In genomic region chr6:101446720-101447119, GRCm38 (mm10) we compare ENCODE assay signal across 28 mouse cellular contexts.
A peak's percentile ranks its signal among the peaks of the same experiment; 100 is the strongest.
DNase-seq lines count a peak whose midpoint lies in the region; ATAC-seq lines count a peak whose summit lies in the region.
"Had no signal": no experiment of that assay in that cellular context is flagged by ENCODE, and none has a peak within 500 bp of the region (broad histone marks: within the 10 kb centered on the region; RNA-seq: fewer than 3 reads in every experiment).

No protein-coding gene starts in this region.

- intact Hi-C loops in left cerebral cortex, postnatal 25 days (cut with DNase I): no loop called here
- intact Hi-C loops in left cerebral cortex, postnatal 4 days (cut with DNase I): no loop called here

- WGBS in kidney, embryonic 16.5 days: 69% methylated on average over 5 of the region's 5 CpGs

- H3K4me1 ChIP-seq in kidney, embryonic 16.5 days (ENCODE audit: insufficient read depth, low read length): no peaks in the 10 kb centered on the region
- H3K4me1 ChIP-seq: forebrain, embryonic 13.5 days; heart, embryonic 10.5 days; heart, embryonic 15.5 days; intestine, embryonic 15.5 days; midbrain, embryonic 13.5 days; stomach, embryonic 15.5 days had no signal

- no peak overlapping the region for H3K9ac ChIP-seq in kidney, embryonic 16.5 days (replicated peaks; ENCODE audit: low read length)
- H3K9ac ChIP-seq: forebrain, embryonic 13.5 days; heart, embryonic 15.5 days; intestine, embryonic 15.5 days; liver, embryonic 14.5 days; midbrain, embryonic 13.5 days; stomach, embryonic 15.5 days had no signal

- H3K27me3 ChIP-seq in kidney, embryonic 16.5 days (ENCODE audit: insufficient read depth, low read length): no peaks in the 10 kb centered on the region
- H3K27me3 ChIP-seq: CH12.LX; forebrain, embryonic 13.5 days; heart, embryonic 15.5 days; intestine, embryonic 15.5 days; midbrain, embryonic 13.5 days; stomach, embryonic 15.5 days had no signal

- H3K4me3 ChIP-seq in kidney, embryonic 16.5 days (ENCODE audit: low read length): no peak overlapping the region
- H3K4me3 ChIP-seq: forebrain, embryonic 13.5 days; heart, embryonic 10.5 days; heart, embryonic 15.5 days; intestine, embryonic 15.5 days; midbrain, embryonic 13.5 days; stomach, embryonic 15.5 days had no signal

- H3K4me2 ChIP-seq in kidney, embryonic 16.5 days (replicated peaks; ENCODE audit: low read depth, low read length): no peak overlapping the region
- H3K4me2 ChIP-seq: forebrain, embryonic 13.5 days; heart, embryonic 15.5 days; intestine, embryonic 15.5 days; midbrain, embryonic 13.5 days; stomach, embryonic 15.5 days had no signal

- ATAC-seq in cerebellum, adult (ENCODE audit: insufficient number of reproducible peaks, low FRiP score, low TSS enrichment): peak; percentile 31; the same call in 1 of the 2 replicates
- ATAC-seq in kidney, embryonic 16.5 days (ENCODE audit: low FRiP score, low TSS enrichment): 0 out of 2 replicates have a peak, but pooled peaks have one; percentile 23
- ATAC-seq: activated CD4-positive, CD25-positive, alpha-beta regulatory T cell, adult 4 months; forebrain, embryonic 13.5 days; hindbrain, embryonic 16.5 days; intestine, embryonic 15.5 days; midbrain, embryonic 13.5 days had no signal

- no peak overlapping the region for H3K27ac ChIP-seq in kidney, embryonic 16.5 days (ENCODE audit: low read length)
- H3K27ac ChIP-seq: forebrain, embryonic 13.5 days; heart, embryonic 10.5 days; heart, embryonic 15.5 days; intestine, embryonic 15.5 days; liver, embryonic 14.5 days; macrophage; midbrain, embryonic 13.5 days; stomach, embryonic 15.5 days had no signal

- H3K9me3 ChIP-seq in kidney, embryonic 16.5 days (ENCODE audit: low read length): no peaks in the 10 kb centered on the region
- H3K9me3 ChIP-seq: forebrain, embryonic 13.5 days; heart, embryonic 10.5 days; heart, embryonic 15.5 days; intestine, embryonic 15.5 days; midbrain, embryonic 13.5 days; stomach, embryonic 15.5 days had no signal

- no peak for DNase-seq in cerebellum, postnatal 4 days (ENCODE audit: low spot score in 2 of 2)
- DNase-seq in kidney, postnatal 10 days: no peak
- DNase-seq in left cerebral cortex, postnatal 25 days (ENCODE audit: low spot score in 2 of 2): peak; percentile 35 to 37
- DNase-seq in left cerebral cortex, postnatal 4 days: no peak
- DNase-seq in telencephalon, adult 2 months (ENCODE audit: low read depth, low spot score): peak; percentile 56
- DNase-seq: cerebellum, adult 11-12 months; cerebellum, adult 9-11 months; gastrocnemius, postnatal 25 days; heart, adult 11 months; kidney, adult 9 months; kidney, postnatal 36 days; lung, adult 2 months; lung, postnatal 10 days; right cerebral cortex, postnatal 25 days; thymus, postnatal 14 days had no signal

- no peaks in the 10 kb centered on the region for H3K36me3 ChIP-seq in kidney, embryonic 16.5 days (ENCODE audit: insufficient read depth, low read length)
- H3K36me3 ChIP-seq: heart, embryonic 10.5 days; heart, embryonic 15.5 days; intestine, embryonic 15.5 days; midbrain, embryonic 13.5 days; stomach, embryonic 15.5 days had no signal

Comparison
In these comparisons a context has a peak if more than half of its experiments do, and no peak if none do; other contexts are left out.
1. DNase-seq: peak in left cerebral cortex, postnatal 25 days (2 of 2) and telencephalon, adult 2 months (single experiment); none in cerebellum, postnatal 4 days (0 of 2), kidney, postnatal 10 days (single experiment) and left cerebral cortex, postnatal 4 days (single experiment).